Mouse (Mus musculus) thymus, adult 2 months (tissue): ENCODE data around the gene Ralgapa1.

Source experiments
- CTCF ChIP-seq: fragments of 200-500 bp; IDR thresholded peaks from 2 replicates; pipeline ENCODE4 v1.5.1; 2012; ENCODE audit warnings: mild to moderate bottlenecking, control low read depth, low read length, moderate library complexity, borderline replicate concordance; ENCODE audit not compliant: control insufficient read depth, poor library complexity, insufficient read depth; ENCODE audit errors: extremely low read depth
- POLR2A ChIP-seq: fragments of 200-500 bp; IDR thresholded peaks from 2 replicates; pipeline ENCODE4 v1.6.1; 2012; ENCODE audit warnings: mild to moderate bottlenecking, low read length, control low read depth, moderate library complexity; ENCODE audit not compliant: control insufficient read depth, poor library complexity, insufficient read depth; ENCODE audit errors: extremely low read depth

- TF ChIP-seq CTCF, result no peak
- TF ChIP-seq POLR2A, result no peak
Measured at GRCm38 (mm10) chr12:55833906-55834625, 13.1 kb upstream of the Ralgapa1 start.
